Mouse (Mus musculus) limb, embryonic 14.5 days (tissue): ENCODE data around the gene Foxred1. TPM values are rescaled to one million over a fixed set of nuclear protein-coding genes. Genes with fewer than 3 reads are reported as not detected.

ENCODE experiments used
- ATAC-seq: fragments of 200-750 bp; cut with Nextera tagmentation; 2 replicates; pipeline ENCODE4 v1.8.0; 2017; ENCODE audit warnings: low read depth, moderate number of reproducible peaks, moderate TSS enrichment; ENCODE audit not compliant: low FRiP score
- DNase-seq: peaks from one replicate; pipeline ENCODE4 v3.0.0-alpha.2; 2015; ENCODE audit warnings: low spot score
- H3K27ac ChIP-seq: fragments of 300-500 bp; sonication (generic); replicated peaks from 2 replicates; pipeline ENCODE4 v1.5.1; 2014; ENCODE audit warnings: low read depth, mild to moderate bottlenecking, low read length, moderate library complexity, mixed read lengths
- H3K27me3 ChIP-seq: fragments of 300-500 bp; sonication (generic); 2 replicates; pipeline ENCODE4 v1.6.1; 2014; ENCODE audit warnings: low read length, mixed read lengths; ENCODE audit not compliant: control insufficient read depth, insufficient read depth
- H3K36me3 ChIP-seq: fragments of 300-500 bp; sonication (generic); 2 replicates; pipeline ENCODE4 v1.6.1; 2014; ENCODE audit warnings: mild to moderate bottlenecking, low read length, moderate library complexity, mixed read lengths; ENCODE audit not compliant: control insufficient read depth, insufficient read depth
- H3K4me1 ChIP-seq: fragments of 300-500 bp; sonication (generic); 2 replicates; pipeline ENCODE4 v1.6.1; 2014; ENCODE audit warnings: antibody characterized with exemption, low read length, mixed read lengths; ENCODE audit not compliant: control insufficient read depth, insufficient read depth
- H3K4me2 ChIP-seq: fragments of 300-500 bp; sonication (generic); replicated peaks from 2 replicates; pipeline ENCODE4 v1.6.1; 2014; ENCODE audit warnings: low read depth, mild to moderate bottlenecking, low read length, moderate library complexity; ENCODE audit not compliant: severe bottlenecking
- H3K4me3 ChIP-seq: fragments of 300-500 bp; sonication (generic); replicated peaks from 2 replicates; pipeline ENCODE4 v1.5.1; 2014; ENCODE audit warnings: low read length
- H3K9ac ChIP-seq: fragments of 300-500 bp; sonication (generic); 2 replicates; pipeline ENCODE4 v1.6.1; 2014; ENCODE audit warnings: mild to moderate bottlenecking, low read depth, low read length, moderate library complexity; ENCODE audit not compliant: severe bottlenecking
- H3K9me3 ChIP-seq: fragments of 300-500 bp; sonication (generic); 2 replicates; pipeline ENCODE4 v1.6.1; 2016; ENCODE audit warnings: low read length; ENCODE audit not compliant: control insufficient read depth
- POLR2A ChIP-seq: fragments of 200-500 bp; IDR thresholded peaks from 2 replicates; pipeline ENCODE4 v1.8.0; 2012; ENCODE audit warnings: inconsistent platforms, mild to moderate bottlenecking, moderate library complexity, borderline replicate concordance; ENCODE audit not compliant: insufficient read depth, insufficient read length; ENCODE audit errors: extremely low read depth
- WGBS: fragments of 180-500 bp; shearing (Covaris S2); extraction: QIAGEN DNeasy Blood & Tissue Kit; methylation state at CpG from one replicate; pipeline ENCODE4 v1.1.7; 2014; 5-methylcytosine and 5-hydroxymethylcytosine counted together
- polyA plus RNA-seq, 2 experiments: library from polyadenylated mRNA; depleted of rRNA in 1 of 2; stranded (reverse) in 1 of 2; unstranded in 1 of 2; fragments of >200 nt; fragmentation: Nextera tagmentation in 1 of 2; extraction: Ambion mirVana in 1 of 2; gene quantifications; 2 replicates each; pipeline versions ENCODE4 v1.2.1 to v1.2.3; 2012 to 2014

Gene Foxred1
- polyA plus RNA-seq (2012; rRNA removed) (51.1 and 55.2 TPM in 2 replicates), polyA plus RNA-seq (2014; fragmentation: Nextera tagmentation; extraction: Ambion mirVana) (29.5 and 33.9 TPM in 2 replicates)

DNA sequence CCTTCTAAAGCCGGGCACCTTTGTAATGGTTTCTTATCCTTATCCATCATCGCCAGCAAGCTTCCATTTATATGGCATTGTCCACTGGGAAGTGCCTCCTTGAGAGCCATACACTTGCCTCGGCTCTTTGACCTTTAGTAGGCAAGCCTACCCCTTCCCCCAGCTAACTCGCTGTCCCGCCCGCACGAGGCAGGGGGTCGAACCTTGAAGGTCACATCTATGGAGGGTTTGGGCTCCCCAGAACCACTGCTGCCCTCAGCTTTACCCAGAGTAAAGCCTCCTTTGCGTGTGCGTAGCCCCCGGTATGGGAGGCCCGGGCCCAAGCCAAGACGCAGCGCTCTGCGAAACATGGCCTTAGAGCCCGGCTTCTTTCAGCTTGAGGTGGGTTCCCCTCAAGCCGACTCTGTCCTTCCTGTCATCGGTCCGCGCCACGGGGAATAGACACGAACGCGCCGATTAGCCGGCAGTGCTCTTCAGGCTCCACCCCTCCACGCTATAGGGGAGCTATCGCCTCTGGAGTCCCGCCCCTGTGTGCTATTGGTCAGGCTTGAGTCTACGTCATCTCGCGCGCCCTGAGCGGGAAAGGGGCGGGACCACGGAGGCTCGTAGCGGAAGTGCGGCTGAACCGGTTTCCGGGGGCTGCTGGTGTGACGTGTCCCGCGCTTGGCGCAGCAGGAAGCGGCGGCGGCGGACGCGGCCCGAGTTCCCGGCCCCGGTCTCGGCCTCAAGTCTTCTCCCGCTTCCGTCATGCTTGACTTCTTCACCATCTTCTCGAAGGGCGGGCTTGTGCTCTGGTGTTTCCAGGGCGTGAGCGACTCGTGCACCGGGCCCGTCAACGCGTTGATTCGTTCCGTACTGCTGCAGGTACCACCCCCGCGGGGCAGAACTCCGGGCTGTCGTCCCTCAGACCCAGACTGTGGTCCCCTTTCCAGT lies at the start of gene Foxred1:
Foxred1 (minus strand) TSS at position 514 of the 933 bp plus-strand sequence.
- ATAC-seq (peak; percentile 100), DNase-seq (peak; percentile 99)
- no peaks in the 10 kb centered on the region for H3K27me3 ChIP-seq
- peaks cover 3% of the 10 kb centered on the region for H3K4me1 ChIP-seq
- 2% methylated on average over 71 of the region's 72 CpGs for WGBS
- no peaks in the 10 kb centered on the region for H3K9me3 ChIP-seq
- peak within 1 kb of the TSS; percentile 85 for H3K27ac ChIP-seq
- peak within 1 kb of the TSS; percentile 85 for H3K9ac ChIP-seq
- H3K4me2 ChIP-seq, result peak within 1 kb of the TSS; percentile 94
- peaks cover 59% of the 10 kb centered on the region for H3K36me3 ChIP-seq
- peak; percentile 92; the same call in 1 of the 2 replicates for TF ChIP-seq POLR2A
- peak within 1 kb of the TSS; percentile 79 for H3K4me3 ChIP-seq

DNA sequence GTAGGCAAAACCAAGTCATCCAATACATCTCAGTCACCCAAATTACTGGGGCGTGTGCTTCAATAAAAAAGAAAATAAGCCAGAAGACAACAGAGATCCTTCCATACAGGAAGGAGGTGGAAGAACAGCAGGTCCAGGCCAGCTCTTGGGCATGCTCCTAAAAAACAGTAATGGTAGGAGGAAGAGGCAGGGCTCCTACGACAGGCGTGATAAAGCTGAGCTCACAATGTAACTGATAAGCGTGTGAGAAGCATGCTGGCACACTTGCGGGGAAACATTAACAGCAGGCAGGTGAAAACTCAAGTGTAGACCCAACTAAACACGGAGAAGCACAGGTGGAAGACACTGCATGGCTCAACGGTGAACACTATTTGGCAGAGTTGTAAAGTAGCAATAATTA lies 46.5 kb upstream of the Foxred1 start:
- TF ChIP-seq POLR2A, result no peak

GRCm38 (mm10) chr9:35249476-35249875 lies 38.6 kb upstream of the Foxred1 start:
- Histone ChIP-seq H3K4me1 (peaks cover 14% of the 10 kb centered on the region), H3K27me3 (no peaks in the 10 kb centered on the region), H3K9me3 (no peaks in the 10 kb centered on the region), H3K4me3 (no peak overlapping the region), H3K27ac (peak overlapping the region; percentile 65), H3K36me3 (no peaks in the 10 kb centered on the region), H3K9ac (no peak overlapping the region), H3K4me2 (no peak overlapping the region)
- ATAC-seq (peak; percentile 78), DNase-seq (peak; percentile 80)
- no peak for TF ChIP-seq POLR2A

More for the DNA sequence above, 46.5 kb upstream of the Foxred1 start:
- Histone ChIP-seq H3K27ac (no peak overlapping the region), H3K27me3 (no peaks in the 10 kb centered on the region), H3K9ac (no peak overlapping the region), H3K4me2 (no peak overlapping the region), H3K36me3 (peaks cover 7% of the 10 kb centered on the region; the same call in 1 of the 2 replicates), H3K9me3 (no peaks in the 10 kb centered on the region), H3K4me3 (no peak overlapping the region), H3K4me1 (no peaks in the 10 kb centered on the region)
- no peak for DNase-seq
- ATAC-seq, result no peak
- 91% methylated on average over 7 of the region's 7 CpGs for WGBS

- H3K4me2 ChIP-seq, result no peak overlapping the region
- DNase-seq (no peak), ATAC-seq (no peak)
- no peak for TF ChIP-seq POLR2A
- no peak overlapping the region for H3K9ac ChIP-seq
- no peaks in the 10 kb centered on the region for H3K9me3 ChIP-seq
- H3K27ac ChIP-seq, result no peak overlapping the region
- no peaks in the 10 kb centered on the region for H3K27me3 ChIP-seq
- no peak overlapping the region for H3K4me3 ChIP-seq
- H3K36me3 ChIP-seq, result 0 out of 2 replicates have a peak, but pooled peaks cover 3% of the 10 kb centered on the region
- 80% methylated on average over 2 of the region's 2 CpGs for WGBS
- H3K4me1 ChIP-seq, result peaks cover 14% of the 10 kb centered on the region
These were observed 36.5 kb upstream of the Foxred1 start for GRCm38 (mm10) chr9:35247405-35247804.

- no peaks in the 10 kb centered on the region for H3K4me1 ChIP-seq
- no peak overlapping the region for H3K27ac ChIP-seq
- no peak for TF ChIP-seq POLR2A
- 67% methylated on average over 1 of the region's 1 CpGs for WGBS
- H3K27me3 ChIP-seq, result no peaks in the 10 kb centered on the region
- no peaks in the 10 kb centered on the region for H3K9me3 ChIP-seq
- ATAC-seq, result no peak
- no peak for DNase-seq
- H3K36me3 ChIP-seq, result peaks cover 20% of the 10 kb centered on the region
- no peak overlapping the region for H3K9ac ChIP-seq
- no peak overlapping the region for H3K4me2 ChIP-seq
- H3K4me3 ChIP-seq, result no peak overlapping the region
These were observed 28.9 kb upstream of the Foxred1 start for GRCm38 (mm10) chr9:35239734-35240133.
